Comparison of ENCODE assay signal across 18 mouse cellular contexts in genomic region chr10:61572126-61572525, GRCm38 (mm10). TPM values are rescaled to one million over a fixed set of nuclear protein-coding genes. Genes with fewer than 3 reads are reported as not detected.
DNase-seq lines count a peak whose midpoint lies in the region; ATAC-seq and TF ChIP-seq lines count a peak whose summit lies in the region.
"Had no signal": no experiment of that assay in that cellular context is flagged by ENCODE, and none has a peak within 500 bp of the region (broad histone marks: within the 10 kb centered on the region; RNA-seq: fewer than 3 reads in every experiment).

No protein-coding gene starts in this region.

- WGBS in hindbrain, embryonic 10.5 days, result 76% methylated on average over 5 of the region's 5 CpGs
- 51% methylated on average over 5 of the region's 5 CpGs for WGBS in hindbrain, embryonic 14.5 days
- 85% methylated on average over 5 of the region's 5 CpGs for WGBS in midbrain, embryonic 10.5 days
- WGBS in midbrain, embryonic 11.5 days, result 70% methylated on average over 5 of the region's 5 CpGs
- WGBS in lung, postnatal 0 days, result 36% methylated on average over 5 of the region's 5 CpGs
- 82% methylated on average over 5 of the region's 5 CpGs for WGBS in liver, embryonic 12.5 days (ENCODE audit: insufficient replicate concordance)

- H3K4me3 ChIP-seq in hindbrain, embryonic 10.5 days, result no peak overlapping the region
- H3K4me3 ChIP-seq in hindbrain, embryonic 14.5 days (replicated peaks; ENCODE audit: low read length), result no peak overlapping the region
- no peak overlapping the region for H3K4me3 ChIP-seq in midbrain, embryonic 10.5 days
- no peak overlapping the region for H3K4me3 ChIP-seq in midbrain, embryonic 11.5 days (ENCODE audit: low read depth, low read length)
- H3K4me3 ChIP-seq in lung, postnatal 0 days (ENCODE audit: low read depth, low read length), result no peak overlapping the region
- H3K4me3 ChIP-seq in liver, embryonic 12.5 days, result no peak overlapping the region
- H3K4me3 ChIP-seq: embryonic facial prominence, embryonic 15.5 days had no signal

- no peaks in the 10 kb centered on the region for H3K9me3 ChIP-seq in hindbrain, embryonic 10.5 days
- no peaks in the 10 kb centered on the region for H3K9me3 ChIP-seq in hindbrain, embryonic 14.5 days (ENCODE audit: control insufficient read depth, low read length)
- no peaks in the 10 kb centered on the region for H3K9me3 ChIP-seq in midbrain, embryonic 10.5 days (replicated peaks)
- H3K9me3 ChIP-seq in midbrain, embryonic 11.5 days (ENCODE audit: control insufficient read depth, low read length), result no peaks in the 10 kb centered on the region
- no peaks in the 10 kb centered on the region for H3K9me3 ChIP-seq in lung, postnatal 0 days (ENCODE audit: low read length)
- H3K9me3 ChIP-seq in liver, embryonic 12.5 days (replicated peaks), result no peaks in the 10 kb centered on the region
- H3K9me3 ChIP-seq: embryonic facial prominence, embryonic 15.5 days had no signal

- peak overlapping the region; percentile 66 for H3K27ac ChIP-seq in hindbrain, embryonic 10.5 days
- no peak overlapping the region for H3K27ac ChIP-seq in hindbrain, embryonic 14.5 days
- peak overlapping the region; percentile 64 for H3K27ac ChIP-seq in midbrain, embryonic 10.5 days (replicated peaks)
- H3K27ac ChIP-seq in midbrain, embryonic 11.5 days (ENCODE audit: low read depth, low read length), result no peak overlapping the region
- H3K27ac ChIP-seq in lung, postnatal 0 days (ENCODE audit: low read length), result no peak overlapping the region
- H3K27ac ChIP-seq in liver, embryonic 12.5 days, result no peak overlapping the region
- H3K27ac ChIP-seq: embryonic facial prominence, embryonic 15.5 days had no signal

- H3K4me1 ChIP-seq in hindbrain, embryonic 10.5 days (replicated peaks), result peaks cover 66% of the 10 kb centered on the region
- peaks cover 24% of the 10 kb centered on the region for H3K4me1 ChIP-seq in hindbrain, embryonic 14.5 days (replicated peaks; ENCODE audit: control insufficient read depth, insufficient read depth, low read length)
- H3K4me1 ChIP-seq in midbrain, embryonic 10.5 days, result peaks cover 73% of the 10 kb centered on the region
- peaks cover 37% of the 10 kb centered on the region for H3K4me1 ChIP-seq in midbrain, embryonic 11.5 days (ENCODE audit: control insufficient read depth, insufficient read depth, low read length)
- H3K4me1 ChIP-seq in lung, postnatal 0 days (ENCODE audit: insufficient read depth, low read depth, low read length), result no peaks in the 10 kb centered on the region
- no peaks in the 10 kb centered on the region for H3K4me1 ChIP-seq in liver, embryonic 12.5 days

- no peaks in the 10 kb centered on the region for H3K36me3 ChIP-seq in hindbrain, embryonic 10.5 days
- H3K36me3 ChIP-seq in hindbrain, embryonic 14.5 days (replicated peaks; ENCODE audit: control insufficient read depth, insufficient read depth), result no peaks in the 10 kb centered on the region
- H3K36me3 ChIP-seq in midbrain, embryonic 10.5 days, result no peaks in the 10 kb centered on the region
- H3K36me3 ChIP-seq in midbrain, embryonic 11.5 days (ENCODE audit: control insufficient read depth, insufficient read depth, low read length), result no peaks in the 10 kb centered on the region
- H3K36me3 ChIP-seq in lung, postnatal 0 days (ENCODE audit: insufficient read depth, low read length), result no peaks in the 10 kb centered on the region
- no peaks in the 10 kb centered on the region for H3K36me3 ChIP-seq in liver, embryonic 12.5 days
- H3K36me3 ChIP-seq: embryonic facial prominence, embryonic 15.5 days had no signal

- no peak overlapping the region for H3K9ac ChIP-seq in hindbrain, embryonic 14.5 days
- no peak overlapping the region for H3K9ac ChIP-seq in midbrain, embryonic 11.5 days (ENCODE audit: low read length)
- H3K9ac ChIP-seq in lung, postnatal 0 days (replicated peaks; ENCODE audit: low read depth), result no peak overlapping the region
- no peak overlapping the region for H3K9ac ChIP-seq in liver, embryonic 12.5 days
- H3K9ac ChIP-seq: embryonic facial prominence, embryonic 15.5 days had no signal

- H3K27me3 ChIP-seq in hindbrain, embryonic 10.5 days (ENCODE audit: insufficient read depth, poor library complexity, severe bottlenecking), result no peaks in the 10 kb centered on the region
- H3K27me3 ChIP-seq in hindbrain, embryonic 14.5 days (ENCODE audit: control insufficient read depth, insufficient read depth, low read length), result no peaks in the 10 kb centered on the region
- peaks cover 11% of the 10 kb centered on the region; the same call in 1 of the 2 replicates for H3K27me3 ChIP-seq in midbrain, embryonic 10.5 days (ENCODE audit: low read depth, poor library complexity, severe bottlenecking)
- no peaks in the 10 kb centered on the region for H3K27me3 ChIP-seq in midbrain, embryonic 11.5 days (ENCODE audit: control insufficient read depth, insufficient read depth, low read length)
- H3K27me3 ChIP-seq in lung, postnatal 0 days (replicated peaks; ENCODE audit: insufficient read depth, low read length), result no peaks in the 10 kb centered on the region
- no peaks in the 10 kb centered on the region for H3K27me3 ChIP-seq in liver, embryonic 12.5 days (replicated peaks)
- H3K27me3 ChIP-seq: embryonic facial prominence, embryonic 15.5 days had no signal

- no peak for ATAC-seq in hindbrain, embryonic 14.5 days (ENCODE audit: low FRiP score)
- no peak for ATAC-seq in midbrain, embryonic 11.5 days (ENCODE audit: low FRiP score)
- peak; percentile 87 for ATAC-seq in lung, postnatal 0 days
- ATAC-seq in liver, embryonic 12.5 days, result no peak
- ATAC-seq: CD4-positive, CD25-positive, alpha-beta regulatory T cell, adult 4 months; forebrain, embryonic 14.5 days; intestine, embryonic 16.5 days had no signal

- DNase-seq in hindbrain, embryonic 10.5 days (ENCODE audit: low spot score), result no peak
- no peak for DNase-seq in hindbrain, embryonic 14.5 days (ENCODE audit: low spot score)
- no peak for DNase-seq in midbrain, embryonic 10.5 days (ENCODE audit: low spot score)
- DNase-seq in midbrain, embryonic 11.5 days (ENCODE audit: low spot score, missing footprints), result no peak
- peak; percentile 44 for DNase-seq in brain, embryonic 14.5 days (ENCODE audit: low read depth)
- DNase-seq in lung, postnatal 0 days (ENCODE audit: low spot score), result peak; percentile 76
- DNase-seq: adrenal gland, postnatal 36 days; cerebellum, postnatal 25 days; heart, postnatal 36 days; kidney, postnatal 36 days; thymus, postnatal 25 days had no signal

- no peak for TF ChIP-seq EP300 in lung, postnatal 0 days (IDR thresholded peaks at IDR 0.05)

- H3K4me2 ChIP-seq in hindbrain, embryonic 14.5 days (replicated peaks), result no peak overlapping the region
- no peak overlapping the region for H3K4me2 ChIP-seq in midbrain, embryonic 11.5 days
- H3K4me2 ChIP-seq in lung, postnatal 0 days (replicated peaks; ENCODE audit: low read depth, low read length), result no peak overlapping the region
- no peak overlapping the region for H3K4me2 ChIP-seq in liver, embryonic 12.5 days
- H3K4me2 ChIP-seq: embryonic facial prominence, embryonic 15.5 days; heart, embryonic 11.5 days had no signal

- TF ChIP-seq POLR2A in brain, embryonic 14.5 days (IDR thresholded peaks at IDR 0.05; ENCODE audit: borderline replicate concordance, extremely low read depth, insufficient read depth, insufficient read length, poor library complexity, severe bottlenecking), result no peak

- TF ChIP-seq CTCF in brain, embryonic 14.5 days (IDR thresholded peaks at IDR 0.05; ENCODE audit: borderline replicate concordance, extremely low read depth, insufficient read depth, insufficient read length), result no peak
- TF ChIP-seq CTCF in lung, postnatal 0 days (IDR thresholded peaks at IDR 0.05), result 0 out of 2 replicates have a peak, but pooled peaks have one; percentile 11

RNA-seq across cellular contexts. Expression of gene Npffr1, which starts 23.2 kb away (rescaled TPM):
- polyA plus RNA-seq in hindbrain, embryonic 10.5 days (2016; fragmentation: Nextera tagmentation; extraction: Ambion mirVana), result 0.09 and 0.19 TPM in 2 replicates
- 0.96 and 1.2 TPM in 2 replicates for polyA plus RNA-seq in hindbrain, embryonic 14.5 days (2014; fragmentation: Nextera tagmentation; extraction: Ambion mirVana)
- 0.11 and 0.15 TPM in 2 replicates for polyA plus RNA-seq in midbrain, embryonic 10.5 days (2016; fragmentation: Nextera tagmentation; extraction: Ambion mirVana)
- 0.06 TPM in 1 of 2 replicates, not detected in the other for polyA plus RNA-seq in midbrain, embryonic 11.5 days (2014; fragmentation: Nextera tagmentation; extraction: Ambion mirVana)
- polyA plus RNA-seq in brain, embryonic 14.5 days (2012; rRNA removed), result 0.62 and 0.94 TPM in 2 replicates
- polyA plus RNA-seq in lung, postnatal 0 days (2015; fragmentation: Nextera tagmentation; extraction: Ambion mirVana), result 0.19 and 0.54 TPM in 2 replicates
- polyA plus RNA-seq in liver, embryonic 12.5 days (2016; fragmentation: Nextera tagmentation; extraction: Ambion mirVana), result not detected in 2 replicates
- polyA plus RNA-seq: CD4-positive, CD25-positive, alpha-beta regulatory T cell, adult 4 months; embryonic facial prominence, embryonic 15.5 days; liver, adult 2 months had no signal

Comparison
In these comparisons a context has a peak if more than half of its experiments do, and no peak if none do; other contexts are left out.
1. H3K27ac ChIP-seq: peak in hindbrain, embryonic 10.5 days (single experiment) and midbrain, embryonic 10.5 days (single experiment); none in hindbrain, embryonic 14.5 days (single experiment), midbrain, embryonic 11.5 days (single experiment), lung, postnatal 0 days (single experiment) and liver, embryonic 12.5 days (single experiment).
2. DNase-seq: peak in brain, embryonic 14.5 days (single experiment) and lung, postnatal 0 days (single experiment); none in hindbrain, embryonic 10.5 days (single experiment), hindbrain, embryonic 14.5 days (single experiment), midbrain, embryonic 10.5 days (single experiment) and midbrain, embryonic 11.5 days (single experiment).